Comparison of ENCODE assay signal across 8 mouse cellular contexts in genomic region chr7:45477003-45477402, GRCm38 (mm10). TPM values are rescaled to one million over a fixed set of nuclear protein-coding genes. Genes with fewer than 3 reads are reported as not detected.
A peak's percentile ranks its signal among the peaks of the same experiment; 100 is the strongest.
DNase-seq lines count a peak whose midpoint lies in the region; ATAC-seq and TF ChIP-seq lines count a peak whose summit lies in the region.

No protein-coding gene starts in this region.

- H3K79me2 ChIP-seq in CH12.LX (replicated peaks; ENCODE audit: control insufficient read depth, extremely low read depth, insufficient read depth, poor library complexity, severe bottlenecking) = no peaks in the 10 kb centered on the region

- WGBS in heart, embryonic 12.5 days = 12% methylated on average over 3 of the region's 3 CpGs
- 8% methylated on average over 3 of the region's 3 CpGs for WGBS in limb, embryonic 14.5 days

- no peaks in the 10 kb centered on the region for H3K9me3 ChIP-seq in CH12.LX (replicated peaks; ENCODE audit: low read length)
- H3K9me3 ChIP-seq in heart, embryonic 12.5 days (replicated peaks) = no peaks in the 10 kb centered on the region
- H3K9me3 ChIP-seq in limb, embryonic 14.5 days (ENCODE audit: control insufficient read depth, low read length) = no peaks in the 10 kb centered on the region

- H3K27ac ChIP-seq in layer of hippocampus, adult 2 months = no peak overlapping the region
- no peak overlapping the region for H3K27ac ChIP-seq in CH12.LX (ENCODE audit: insufficient read depth, low read depth)
- H3K27ac ChIP-seq in heart, embryonic 12.5 days (ENCODE audit: poor library complexity, severe bottlenecking) = no peak overlapping the region
- no peak overlapping the region for H3K27ac ChIP-seq in limb, embryonic 14.5 days (replicated peaks; ENCODE audit: low read depth, low read length)

- no peak overlapping the region for H3K4me2 ChIP-seq in CH12.LX (ENCODE audit: insufficient read depth, low read depth, poor library complexity, severe bottlenecking)
- no peak overlapping the region for H3K4me2 ChIP-seq in heart, embryonic 12.5 days
- no peak overlapping the region for H3K4me2 ChIP-seq in limb, embryonic 14.5 days (replicated peaks; ENCODE audit: low read depth, low read length, severe bottlenecking)

- DNase-seq in layer of hippocampus, adult 2 months (ENCODE audit: low spot score in 2 of 2) = peak; percentile 54 to 57
- DNase-seq in layer of hippocampus, adult 9-10 months (ENCODE audit: low spot score) = no peak
- DNase-seq in CH12.LX (ENCODE audit: extremely low read depth) (peak; percentile 62), ZHBTc4 (ENCODE audit: low read depth, low spot score) (peak; percentile 79)
- peak; percentile 78 for DNase-seq in limb, embryonic 14.5 days (ENCODE audit: low spot score)
- peak; percentile 71 for DNase-seq in retina, embryonic 14.5 days (ENCODE audit: low spot score)
- DNase-seq in ovary, postnatal 14 days (ENCODE audit: low spot score) = no peak

- in situ Hi-C loops in CH12.LX (cut with MboI; ENCODE audit: low pct_ligation_motif_present, low pct_unique_long_range_greater_than_20kb, low sequenced_read_pairs) = no loop called here

- peaks cover under 1 to 5% of the 10 kb centered on the region in 2 experiments; a peak in 2 of 4 replicates for H3K4me1 ChIP-seq in CH12.LX (ENCODE audit: control insufficient read depth in 1 of 2, insufficient read depth in 2 of 2)
- no peaks in the 10 kb centered on the region for H3K4me1 ChIP-seq in heart, embryonic 12.5 days (replicated peaks)
- H3K4me1 ChIP-seq in limb, embryonic 14.5 days (ENCODE audit: control insufficient read depth, insufficient read depth, low read length) = no peaks in the 10 kb centered on the region

- no peak for ATAC-seq in heart, embryonic 12.5 days (ENCODE audit: insufficient number of reproducible peaks, low FRiP score)
- peak; percentile 61 for ATAC-seq in limb, embryonic 14.5 days (ENCODE audit: low FRiP score, low read depth)

- TF ChIP-seq POLR2A in CH12.LX (IDR thresholded peaks at IDR 0.05; ENCODE audit: low read depth, low read length) = no peak
- no peak for TF ChIP-seq POLR2A in limb, embryonic 14.5 days (IDR thresholded peaks at IDR 0.05; ENCODE audit: borderline replicate concordance, extremely low read depth, insufficient read depth, insufficient read length)

- peaks cover 24 to 72% of the 10 kb centered on the region in 2 experiments for H3K36me3 ChIP-seq in CH12.LX (replicated peaks in 1 of 2; ENCODE audit: control insufficient read depth in 1 of 2, insufficient read depth in 1 of 2, low read length in 1 of 2)
- H3K36me3 ChIP-seq in heart, embryonic 12.5 days = peaks cover 8% of the 10 kb centered on the region; the same call in 1 of the 2 replicates
- H3K36me3 ChIP-seq in limb, embryonic 14.5 days (ENCODE audit: control insufficient read depth, insufficient read depth, low read length) = 0 out of 2 replicates have a peak, but pooled peaks cover 3% of the 10 kb centered on the region

- no peak overlapping the region for H3K9ac ChIP-seq in CH12.LX (ENCODE audit: insufficient read depth, low read depth)
- peak overlapping the region; percentile 4; the same call in 1 of the 2 replicates for H3K9ac ChIP-seq in heart, embryonic 12.5 days
- H3K9ac ChIP-seq in limb, embryonic 14.5 days (ENCODE audit: low read depth, low read length, severe bottlenecking) = no peak overlapping the region

- no peak overlapping the region for H3K4me3 ChIP-seq in layer of hippocampus, adult 2 months
- H3K4me3 ChIP-seq in CH12.LX (replicated peaks in 1 of 3; ENCODE audit: low read depth in 2 of 3, low read length in 2 of 3, poor library complexity in 1 of 3) = no peak overlapping the region
- H3K4me3 ChIP-seq in heart, embryonic 12.5 days = no peak overlapping the region
- no peak overlapping the region for H3K4me3 ChIP-seq in limb, embryonic 14.5 days (replicated peaks; ENCODE audit: low read length)

- dilution Hi-C loops in CH12.LX (cut with MboI; ENCODE audit: extremely low pct_ligation_motif_present, extremely low pct_unique_long_range_greater_than_20kb, low sequenced_read_pairs) = no loop called here

- peak; percentile 81 for TF ChIP-seq CTCF in layer of hippocampus, adult 2 months (conservative IDR thresholded peaks at IDR 0.05)
- TF ChIP-seq CTCF in CH12.LX (conservative IDR thresholded peaks at IDR 0.05 in 1 of 2, IDR thresholded peaks at IDR 0.05 in 1 of 2; ENCODE audit: low read depth in 2 of 2, low read length in 2 of 2) = peak; percentile 53 to 78

- TF ChIP-seq EP300 in CH12.LX (IDR thresholded peaks at IDR 0.05; ENCODE audit: low read length) = no peak

- TF ChIP-seq RAD21 in CH12.LX (IDR thresholded peaks at IDR 0.05; ENCODE audit: low read depth, low read length) = peak; percentile 47

- H3K27me3 ChIP-seq in CH12.LX (replicated peaks) = no peaks in the 10 kb centered on the region
- no peaks in the 10 kb centered on the region for H3K27me3 ChIP-seq in heart, embryonic 12.5 days (replicated peaks)
- no peaks in the 10 kb centered on the region for H3K27me3 ChIP-seq in limb, embryonic 14.5 days (ENCODE audit: control insufficient read depth, insufficient read depth, low read length)

TF ChIP-seq in CH12.LX, 34 proteins besides CTCF, POLR2A, EP300 and RAD21:
- TF ChIP-seq ZMIZ1 (IDR thresholded peaks at IDR 0.05; ENCODE audit: low read depth, low read length) (no peak), ZKSCAN1 (IDR thresholded peaks at IDR 0.05; ENCODE audit: borderline replicate concordance, low read depth, low read length) (no peak), ETS1 (conservative IDR thresholded peaks at IDR 0.05; ENCODE audit: low read depth, low read length) (no peak), NRF1 (IDR thresholded peaks at IDR 0.05; ENCODE audit: low read depth, low read length) (no peak), USF1 (IDR thresholded peaks at IDR 0.05; ENCODE audit: low read depth, low read length) (no peak), MAX (IDR thresholded peaks at IDR 0.05; ENCODE audit: low read length) (peak; percentile 89), JUN (IDR thresholded peaks at IDR 0.05; ENCODE audit: insufficient read depth, low read depth, low read length) (no peak), MXI1 (IDR thresholded peaks at IDR 0.05; ENCODE audit: low read depth, low read length) (no peak), SMC3 (IDR thresholded peaks at IDR 0.05; ENCODE audit: low read depth, low read length) (peak; percentile 83), NELFE (IDR thresholded peaks at IDR 0.05; ENCODE audit: low read depth, low read length) (no peak), MEF2A (IDR thresholded peaks at IDR 0.05; ENCODE audit: borderline replicate concordance, low read depth, low read length) (no peak), MYC (IDR thresholded peaks at IDR 0.05; ENCODE audit: low read depth, low read length) (peak; percentile 64; the same call in 1 of the 2 replicates), CHD2 (IDR thresholded peaks at IDR 0.05; ENCODE audit: low read length) (no peak)

RNA-seq across cellular contexts. Expression of gene Tulp2, which starts 4.7 kb away (rescaled TPM):
- total RNA-seq in layer of hippocampus, adult 2 months (2021) = not detected
- total RNA-seq in CH12.LX (2012; rRNA removed) = 0.13 and 0.17 TPM in 2 replicates
- not detected in 2 replicates for total RNA-seq in CH12.LX (2014; rRNA removed)
- not detected in 2 replicates for polyA plus RNA-seq in CH12.LX (2012; ENCODE audit: insufficient read length, low read depth)
- 0.87 TPM in 2 replicates for polyA plus RNA-seq in heart, embryonic 12.5 days (2016; fragmentation: Nextera tagmentation; extraction: Ambion mirVana)
- 0.82 and 1.3 TPM in 2 replicates for polyA plus RNA-seq in limb, embryonic 14.5 days (2012; rRNA removed)
- 1.2 and 2.0 TPM in 2 replicates for polyA plus RNA-seq in limb, embryonic 14.5 days (2014; fragmentation: Nextera tagmentation; extraction: Ambion mirVana)

RNA-seq across cellular contexts. Expression of gene Gm45808, which starts 9.6 kb away (rescaled TPM):
- 1 to 10 TPM; 2.1 to 3.1 TPM for total RNA-seq in layer of hippocampus, adult 2 months (2021)
- 5.0 and 5.7 TPM in 2 replicates for total RNA-seq in CH12.LX (2012; rRNA removed)
- total RNA-seq in CH12.LX (2014; rRNA removed) = 0.85 and 1.3 TPM in 2 replicates
- polyA plus RNA-seq in CH12.LX (2012; ENCODE audit: insufficient read length, low read depth) = 2.2 TPM in 1 of 2 replicates, not detected in the other
- not detected in 2 replicates for polyA plus RNA-seq in heart, embryonic 12.5 days (2016; fragmentation: Nextera tagmentation; extraction: Ambion mirVana)
- not detected in 2 replicates for polyA plus RNA-seq in limb, embryonic 14.5 days (2012; rRNA removed)
- polyA plus RNA-seq in limb, embryonic 14.5 days (2014; fragmentation: Nextera tagmentation; extraction: Ambion mirVana) = not detected in 2 replicates

RNA-seq across cellular contexts. Expression of gene Bax, which starts 10.3 kb away (rescaled TPM):
- 10 to 100 TPM; 73.2 to 77.6 TPM for total RNA-seq in layer of hippocampus, adult 2 months (2021)
- total RNA-seq in CH12.LX (2012; rRNA removed) (232 and 233 TPM in 2 replicates), CH12.LX (2014; rRNA removed) (185 and 195 TPM in 2 replicates)
- polyA plus RNA-seq in CH12.LX (2012; ENCODE audit: insufficient read length, low read depth) = 273 and 321 TPM in 2 replicates
- 139 and 151 TPM in 2 replicates for polyA plus RNA-seq in heart, embryonic 12.5 days (2016; fragmentation: Nextera tagmentation; extraction: Ambion mirVana)
- 127 and 164 TPM in 2 replicates for polyA plus RNA-seq in limb, embryonic 14.5 days (2012; rRNA removed)
- polyA plus RNA-seq in limb, embryonic 14.5 days (2014; fragmentation: Nextera tagmentation; extraction: Ambion mirVana) = 133 and 140 TPM in 2 replicates

RNA-seq across cellular contexts. Expression of gene Dhdh, which starts 11.6 kb away (rescaled TPM):
- total RNA-seq in layer of hippocampus, adult 2 months (2021) = 1 to 10 TPM; 4.3 to 4.4 TPM
- total RNA-seq in CH12.LX (2012; rRNA removed) = 5.9 and 6.4 TPM in 2 replicates
- total RNA-seq in CH12.LX (2014; rRNA removed) = 7.1 and 7.2 TPM in 2 replicates
- polyA plus RNA-seq in CH12.LX (2012; ENCODE audit: insufficient read length, low read depth) = 15.3 and 18.0 TPM in 2 replicates
- 4.2 and 4.3 TPM in 2 replicates for polyA plus RNA-seq in heart, embryonic 12.5 days (2016; fragmentation: Nextera tagmentation; extraction: Ambion mirVana)
- polyA plus RNA-seq in limb, embryonic 14.5 days (2012; rRNA removed) = 2.4 and 2.9 TPM in 2 replicates
- polyA plus RNA-seq in limb, embryonic 14.5 days (2014; fragmentation: Nextera tagmentation; extraction: Ambion mirVana) = 2.0 and 2.6 TPM in 2 replicates

RNA-seq across cellular contexts. Expression of gene Ftl1, which starts 17.3 kb away (rescaled TPM):
- total RNA-seq in layer of hippocampus, adult 2 months (2021) = 100 to 1,000 TPM; 186 to 204 TPM
- total RNA-seq in CH12.LX (2012; rRNA removed) = 142 and 164 TPM in 2 replicates
- total RNA-seq in CH12.LX (2014; rRNA removed) = 790 and 1,027 TPM in 2 replicates
- polyA plus RNA-seq in CH12.LX (2012; ENCODE audit: insufficient read length, low read depth) = 31.2 and 60.3 TPM in 2 replicates
- 4,047 and 4,171 TPM in 2 replicates for polyA plus RNA-seq in heart, embryonic 12.5 days (2016; fragmentation: Nextera tagmentation; extraction: Ambion mirVana)
- 1,503 and 2,450 TPM in 2 replicates for polyA plus RNA-seq in limb, embryonic 14.5 days (2012; rRNA removed)
- 4,726 and 4,986 TPM in 2 replicates for polyA plus RNA-seq in limb, embryonic 14.5 days (2014; fragmentation: Nextera tagmentation; extraction: Ambion mirVana)

Comparison
In these comparisons a context has a peak if more than half of its experiments do, and no peak if none do; other contexts are left out.
1. DNase-seq: peak in layer of hippocampus, adult 2 months (2 of 2), CH12.LX (single experiment), ZHBTc4 (single experiment), limb, embryonic 14.5 days (single experiment) and retina, embryonic 14.5 days (single experiment); none in layer of hippocampus, adult 9-10 months (single experiment) and ovary, postnatal 14 days (single experiment).